Mouse (Mus musculus): ENCODE measurements around the gene Snx7. TPM values are rescaled to one million over a fixed set of nuclear protein-coding genes. Genes with fewer than 3 reads are reported as not detected.

Snx7 gene
- total RNA-seq (2021): 1 to 10 TPM; 1.8 to 2.7 TPM
- long read RNA-seq, experiment 1, partial matches to known transcripts: 1 of 2 reads
- long read RNA-seq, experiment 1, other reads (novel, unspliced or antisense): 0 of 2 reads
- long read RNA-seq, experiment 2, partial matches to known transcripts: 0 of 2 reads
- long read RNA-seq, experiment 2, other reads (novel, unspliced or antisense): 0 of 2 reads

DNA sequence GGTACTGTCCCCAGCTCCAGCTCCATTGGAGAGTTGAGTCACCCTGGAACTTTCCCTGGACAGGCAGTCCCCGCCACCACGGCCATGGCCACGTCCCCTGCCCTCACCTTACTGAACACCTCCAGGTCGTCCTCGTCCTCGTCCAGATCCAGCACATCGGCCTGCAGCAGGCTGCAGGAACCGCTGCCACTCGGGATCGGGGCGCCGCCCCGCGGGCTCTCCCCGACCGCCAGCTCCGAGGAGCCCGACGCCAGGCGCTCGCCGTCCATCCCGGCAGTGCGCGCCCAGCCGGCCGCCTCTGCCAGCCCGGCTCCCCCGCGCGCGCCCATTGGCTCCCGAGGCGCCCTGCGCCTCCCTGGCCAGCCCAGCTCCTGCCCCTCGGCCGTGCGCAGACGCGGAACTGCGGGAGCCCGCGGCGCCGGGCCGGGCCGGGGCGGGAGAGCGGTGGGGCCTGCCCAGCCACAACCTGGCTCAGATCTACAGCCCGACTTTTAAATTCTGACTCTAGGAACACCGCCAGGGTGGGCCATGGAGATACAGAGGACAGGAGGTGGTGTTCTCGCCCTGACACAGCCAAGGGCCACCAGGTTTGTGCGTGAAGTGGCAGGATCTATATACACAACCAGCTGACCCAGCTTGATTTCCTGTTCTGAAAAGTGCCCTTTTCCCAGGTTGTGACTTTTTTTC is at the start of gene Snx7:
TSS of gene Snx7 (minus strand) at position 300 of the 687 bp plus-strand sequence.
- DNase-seq (ENCODE audit: low spot score): peak; percentile 83

DNA sequence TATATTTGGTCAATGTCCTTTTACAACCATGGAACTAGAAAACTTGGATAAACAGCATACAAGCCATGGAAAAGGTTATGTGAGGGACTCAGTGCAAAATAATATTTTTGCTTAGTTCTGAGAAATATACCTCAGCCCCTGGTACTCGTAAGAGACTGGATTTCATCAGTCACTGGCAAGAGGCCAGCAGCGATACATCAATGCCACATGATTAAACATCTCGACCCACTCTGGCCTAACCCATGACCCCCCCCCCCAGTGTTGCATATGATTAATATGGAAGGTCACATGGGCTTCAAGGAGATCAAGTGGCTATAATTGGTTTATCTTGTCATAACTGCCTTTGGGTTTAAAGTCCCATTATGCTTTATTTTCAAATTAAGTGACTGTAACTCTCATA is 46.7 kb upstream of the Snx7 start:
- DNase-seq (ENCODE audit: low spot score): no peak

DNA sequence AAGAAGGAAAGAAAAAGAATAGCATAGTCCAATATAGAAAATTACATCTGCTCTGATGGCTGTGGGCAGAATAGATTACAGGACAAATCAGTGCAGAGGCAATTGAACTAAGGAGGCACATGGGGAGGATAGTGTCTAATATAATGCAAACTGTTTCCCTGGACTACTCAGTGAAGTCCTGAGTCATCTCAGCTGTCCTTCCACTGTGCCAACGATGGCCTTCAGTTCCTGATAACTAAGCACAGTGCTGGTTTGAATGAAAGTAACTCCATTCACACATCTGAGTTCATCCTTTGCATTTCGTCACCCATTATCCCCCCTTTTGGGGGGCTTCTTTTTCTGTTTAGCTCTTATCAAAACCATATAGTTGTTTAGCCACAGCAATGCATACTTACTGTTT is 25.0 kb upstream of the Snx7 start:
- no peak for DNase-seq (ENCODE audit: low spot score)

DNA sequence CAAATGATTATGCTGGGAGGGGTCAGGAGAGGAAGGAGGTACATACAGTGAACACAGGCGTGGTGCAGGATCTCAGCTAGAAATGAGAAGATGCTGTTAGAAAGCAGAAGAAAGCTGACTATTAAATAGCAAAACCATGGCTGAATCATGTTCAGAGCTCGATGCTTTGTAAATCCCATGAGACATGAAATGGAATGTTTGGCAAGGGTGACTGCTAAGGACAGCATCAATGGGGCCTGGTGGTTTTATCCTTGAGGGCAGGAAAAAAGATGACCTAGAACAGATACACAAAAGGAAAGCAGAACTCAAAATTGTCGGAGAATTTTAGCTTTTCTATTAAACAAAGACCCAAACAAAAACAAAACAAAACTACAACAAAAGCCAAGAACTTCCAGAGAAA is 6.7 kb upstream of the Snx7 start:
- peak; percentile 3 for DNase-seq (ENCODE audit: low spot score)

DNA sequence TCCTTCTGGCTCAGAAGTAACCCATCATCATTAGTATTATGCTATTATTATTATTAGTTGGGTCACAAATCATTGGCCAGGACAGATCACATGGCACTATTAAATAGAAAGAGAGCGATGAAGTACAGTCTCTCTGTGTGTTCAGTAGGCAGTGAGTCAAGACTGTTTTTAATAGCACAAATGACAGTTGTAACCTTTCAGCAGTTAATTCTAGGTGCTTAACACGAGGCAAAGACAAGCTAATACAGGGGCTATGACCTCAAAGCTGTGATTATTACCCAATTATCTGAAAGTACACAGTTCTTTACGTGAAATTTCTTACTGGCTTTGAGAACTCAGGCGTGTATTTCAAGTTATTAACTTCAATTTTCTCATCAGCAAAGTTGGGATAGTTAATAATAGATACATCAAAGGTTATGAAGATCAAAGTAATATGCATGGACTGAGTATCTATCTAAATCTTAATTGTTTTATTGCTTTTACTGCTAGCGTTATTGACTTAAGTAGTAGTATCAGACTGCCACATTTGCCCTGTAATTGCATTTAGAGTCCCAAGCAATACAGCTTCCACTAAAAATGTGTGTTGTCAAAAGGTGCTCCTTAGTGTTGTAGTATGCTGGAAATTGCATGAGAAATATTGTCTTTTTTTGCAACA is 4.6 kb upstream of the Snx7 start:
- no peak for DNase-seq (ENCODE audit: low spot score)

DNA sequence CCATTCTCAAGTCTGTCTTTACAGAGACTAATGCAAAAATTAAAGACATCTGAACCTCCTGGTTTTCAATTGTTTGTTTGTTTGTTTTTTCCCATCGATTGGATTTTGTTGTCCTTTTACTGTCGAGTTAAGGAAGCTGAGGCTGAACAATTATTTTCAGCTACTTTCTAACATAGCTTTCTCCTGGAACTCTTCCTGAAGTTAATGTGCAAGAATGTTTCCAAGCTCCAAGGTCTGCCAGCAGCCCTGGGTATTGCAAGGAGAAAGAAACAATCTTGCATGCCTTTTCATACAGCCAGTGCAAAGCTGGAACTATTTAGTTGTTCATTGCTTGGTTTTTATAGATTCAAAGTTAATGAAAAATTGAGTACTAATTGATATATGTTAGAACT is 584 bp upstream of the Snx7 start:
- no peak for DNase-seq (ENCODE audit: low spot score)

DNA sequence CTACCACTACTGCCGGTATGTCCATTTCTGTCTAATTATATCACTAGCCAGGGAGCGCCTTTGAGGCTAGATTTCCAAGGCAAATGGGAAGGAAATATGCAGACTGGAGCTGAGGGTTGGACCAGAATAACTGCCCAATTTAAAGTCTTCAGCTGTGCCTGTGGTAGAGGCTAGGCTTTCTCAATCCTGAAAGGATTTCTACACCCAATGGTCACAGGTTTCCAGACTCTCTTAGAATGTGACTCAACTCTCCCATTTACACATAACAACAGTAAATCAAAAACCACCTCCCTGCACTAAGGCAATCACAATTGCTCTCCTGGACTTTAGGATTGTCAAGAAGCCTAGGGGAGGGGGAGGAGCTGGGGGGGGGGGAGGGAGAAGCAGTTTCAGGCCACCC is 645 bp downstream of the Snx7 start:
- no peak for DNase-seq (ENCODE audit: low spot score)

DNA sequence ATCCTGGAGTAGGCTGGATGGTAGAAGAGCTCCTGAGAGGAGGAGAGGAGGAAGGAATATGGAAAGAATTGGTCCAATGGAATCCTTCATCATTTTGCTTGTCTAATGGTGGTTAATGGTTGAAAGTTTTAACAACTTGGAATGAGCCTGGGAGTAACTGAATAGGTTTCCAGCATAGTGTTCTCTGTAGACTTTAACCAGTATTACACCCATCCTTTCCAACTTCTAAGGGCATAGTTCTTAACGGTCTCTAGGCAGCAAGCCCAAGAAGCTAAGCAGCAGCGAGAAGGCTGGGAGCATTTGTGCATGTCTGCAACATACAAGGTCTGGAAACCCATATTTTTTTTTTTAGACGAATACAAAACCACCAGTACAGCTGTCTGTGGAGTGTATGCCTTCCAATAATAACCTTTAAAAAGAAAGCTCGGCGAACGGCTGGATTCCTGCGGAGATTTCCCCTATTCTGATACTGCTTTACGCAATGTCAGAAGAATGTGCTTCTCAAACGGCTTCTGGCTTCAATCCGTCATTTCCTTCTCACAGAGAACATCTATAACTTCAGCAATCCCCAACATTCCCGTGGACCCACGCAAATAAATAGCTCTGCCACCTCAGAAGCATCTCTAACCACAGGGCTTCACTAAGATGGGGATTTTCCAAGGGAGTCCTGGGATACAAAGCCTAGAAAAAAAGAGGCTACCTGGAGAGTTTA is 1.9 kb downstream of the Snx7 start:
- no peak for DNase-seq (ENCODE audit: low spot score)

DNA sequence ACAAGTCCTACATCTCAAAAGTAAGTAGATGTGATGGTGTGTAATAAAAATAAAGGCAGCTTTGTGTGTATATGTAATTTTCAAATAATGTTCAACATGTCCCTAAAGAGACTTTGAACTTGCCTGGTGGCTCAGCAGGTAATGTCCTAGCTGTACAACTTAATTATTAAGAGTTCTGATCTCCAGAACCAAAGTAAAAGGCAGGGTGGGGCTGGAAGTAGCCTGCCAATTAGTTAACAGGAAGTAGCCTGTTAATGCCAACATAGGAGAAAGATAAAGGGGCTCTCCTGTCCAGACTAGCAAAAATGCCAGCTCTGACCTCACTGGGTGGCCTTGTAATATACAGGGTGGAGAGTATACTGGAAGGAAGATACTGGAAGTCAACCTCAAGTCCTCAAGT is 3.1 kb downstream of the Snx7 start:
- DNase-seq (ENCODE audit: low spot score): no peak

DNA sequence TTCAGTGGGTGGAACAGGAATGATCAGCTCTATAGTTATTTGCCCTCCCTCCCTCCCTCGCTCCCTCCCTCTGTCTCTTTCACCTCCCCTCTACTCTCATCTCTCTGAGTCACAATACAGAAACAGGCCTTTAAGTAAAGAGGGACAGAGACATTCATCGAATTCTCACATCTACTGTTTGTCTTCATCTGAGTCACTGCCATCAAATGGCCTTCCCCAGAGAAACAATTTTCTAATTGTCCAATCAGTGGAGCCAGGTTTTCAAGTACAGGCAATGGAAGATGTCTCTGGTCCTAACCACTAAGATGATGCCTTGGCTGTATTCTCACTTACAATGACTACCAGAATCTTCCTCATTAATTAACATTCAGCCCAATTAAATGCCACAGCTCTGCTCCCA is 5.8 kb downstream of the Snx7 start:
- no peak for DNase-seq (ENCODE audit: low spot score)

DNA sequence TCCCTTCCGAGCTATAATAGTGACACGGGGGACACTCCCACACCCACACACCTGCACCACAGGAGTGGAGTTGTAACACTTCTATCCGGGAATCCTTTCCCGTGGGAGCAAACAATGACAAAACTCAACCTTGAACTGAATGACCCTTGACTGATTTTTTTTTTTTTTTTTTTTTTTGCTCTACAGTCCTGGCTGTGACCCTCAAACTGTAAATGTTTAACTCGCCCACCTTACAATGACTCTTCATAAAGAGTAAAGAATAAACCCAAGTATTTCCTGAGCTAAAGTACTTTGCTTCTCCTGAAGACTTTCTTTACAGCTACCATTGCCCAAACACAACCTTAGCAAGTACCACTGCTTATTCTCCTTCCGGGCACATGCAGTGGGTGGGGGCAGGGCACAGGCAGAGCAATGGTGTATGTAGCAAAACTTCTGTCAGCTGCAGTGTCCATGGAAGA is 6.7 kb downstream of the Snx7 start:
- no peak for DNase-seq (ENCODE audit: low spot score)

DNA sequence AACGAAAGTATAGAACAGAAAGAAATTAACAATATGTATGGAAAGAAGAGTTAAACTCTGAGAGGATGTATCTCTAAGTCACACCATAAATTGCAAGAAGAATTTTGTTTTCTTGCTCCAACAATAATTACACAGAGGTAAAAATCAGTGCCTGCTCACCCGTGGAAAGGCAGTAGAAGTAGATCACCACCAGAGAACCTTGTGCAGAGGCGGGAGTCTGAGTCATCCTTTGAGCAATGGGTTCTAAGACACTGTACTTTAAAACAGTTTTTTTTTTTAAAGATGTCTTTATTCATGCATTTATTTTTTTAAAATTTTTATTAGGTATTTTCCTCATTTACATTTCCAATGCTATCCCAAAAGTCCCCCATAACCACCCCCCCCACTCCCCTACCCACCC is 9.7 kb downstream of the Snx7 start:
- no peak for DNase-seq (ENCODE audit: low spot score)

DNA sequence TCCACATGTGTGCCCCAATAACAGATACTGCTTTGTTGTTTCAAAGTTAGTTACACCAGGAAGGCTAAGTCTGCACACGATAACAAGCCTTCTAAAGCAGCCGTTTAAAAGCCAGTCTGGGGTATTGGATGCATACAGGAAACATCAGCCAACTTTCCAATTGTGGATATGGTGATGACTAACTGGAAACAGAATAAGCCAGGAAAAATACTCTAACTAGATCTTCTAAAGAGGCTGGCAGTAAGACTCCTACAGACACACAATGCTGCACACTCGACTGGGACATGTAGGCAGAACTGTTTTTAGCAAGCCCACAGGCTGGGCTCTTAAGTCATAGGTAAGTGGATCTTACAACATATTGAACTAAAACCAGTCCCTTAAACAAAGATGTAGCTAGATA is 15.0 kb downstream of the Snx7 start:
- no peak for DNase-seq (ENCODE audit: low spot score)

DNA sequence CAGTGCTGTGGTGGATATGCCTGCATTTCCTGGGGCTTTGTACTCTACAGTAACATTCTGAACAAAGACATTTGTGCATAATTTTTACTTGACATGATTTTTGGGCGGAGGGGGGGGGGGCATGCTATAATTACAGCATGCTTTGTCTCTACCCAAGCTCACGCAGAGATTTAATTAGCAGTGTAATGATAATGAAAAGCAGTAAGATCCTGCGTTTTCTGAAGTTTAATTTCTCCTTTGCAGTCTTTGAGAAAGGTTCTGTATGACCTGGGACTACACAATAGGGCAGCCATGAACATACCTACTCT is 16.7 kb downstream of the Snx7 start:
- DNase-seq (ENCODE audit: low spot score): no peak

DNA sequence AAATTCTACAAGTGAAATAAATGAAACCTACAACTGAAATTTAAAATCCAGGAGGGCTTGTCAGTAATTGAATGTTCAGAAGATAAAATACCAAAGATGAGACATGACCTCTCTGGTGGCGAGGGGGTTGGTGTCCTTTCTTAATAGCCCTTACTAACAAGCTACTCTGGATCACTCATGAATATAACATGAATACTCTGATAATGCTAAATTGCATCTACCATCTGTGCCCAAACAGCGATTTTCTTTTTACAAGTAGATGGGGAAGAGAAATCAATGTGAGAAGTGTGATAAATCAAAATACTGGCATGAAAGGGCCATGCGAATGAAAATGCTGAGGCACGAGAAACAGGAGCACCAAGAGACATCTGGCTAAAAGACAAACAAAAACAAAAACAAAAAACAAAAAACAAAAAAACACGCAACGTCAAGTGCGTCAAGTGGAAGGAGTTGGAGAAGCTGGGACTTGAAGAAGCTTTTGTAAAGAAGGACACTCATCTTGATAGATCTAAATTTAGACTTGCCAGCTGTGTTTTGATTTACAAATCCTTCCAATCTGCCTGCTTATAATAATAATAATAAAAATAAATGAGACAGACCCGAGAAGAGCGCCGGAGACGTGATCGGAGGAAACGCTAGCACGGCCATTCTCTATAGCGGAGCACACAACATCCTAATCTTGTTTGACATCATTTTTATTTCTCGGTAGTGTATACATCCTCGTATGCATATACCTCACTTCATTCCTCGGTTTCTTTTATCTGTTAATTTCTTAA is 17.3 kb downstream of the Snx7 start:
- no peak for DNase-seq (ENCODE audit: low spot score)

DNA sequence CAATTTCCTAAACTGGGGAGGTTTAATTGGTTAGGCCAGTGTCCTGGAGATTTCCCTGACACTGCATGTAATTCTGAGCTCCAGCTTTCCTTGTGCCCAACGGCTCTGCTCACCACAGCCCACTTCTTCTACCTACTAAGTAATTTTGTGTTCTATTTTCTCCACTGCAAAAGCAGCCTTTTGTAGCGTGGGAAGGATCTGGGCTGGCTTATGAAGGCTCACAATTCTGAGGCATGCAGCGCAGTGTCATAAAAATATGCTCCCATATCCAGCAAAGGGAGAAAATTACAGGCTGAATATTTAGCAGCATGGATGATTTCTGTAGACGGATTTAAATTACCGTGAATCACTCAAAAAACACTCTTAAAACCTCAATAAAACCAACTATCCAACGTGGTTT is 19.9 kb downstream of the Snx7 start:
- no peak for DNase-seq (ENCODE audit: low spot score)

DNA sequence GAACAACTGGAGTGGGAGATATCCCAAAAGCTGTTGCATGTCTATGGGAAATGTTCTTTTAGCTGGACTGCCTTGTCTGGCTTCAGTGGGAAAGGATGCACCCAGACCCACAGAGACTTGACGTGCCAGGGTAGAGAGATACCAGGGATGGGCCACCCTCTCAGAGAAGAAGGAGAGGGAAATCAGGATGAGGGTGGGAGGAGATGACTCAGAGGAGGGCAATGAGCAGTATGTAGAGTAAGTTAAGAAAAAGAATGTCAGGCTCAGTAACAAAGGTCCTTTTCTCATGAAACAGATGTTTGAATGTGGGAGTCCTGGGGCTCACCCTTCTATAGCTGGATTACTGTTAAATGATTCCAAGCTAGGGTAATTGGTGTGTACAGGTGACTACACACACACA is 26.1 kb downstream of the Snx7 start:
- DNase-seq (ENCODE audit: low spot score): no peak

DNA sequence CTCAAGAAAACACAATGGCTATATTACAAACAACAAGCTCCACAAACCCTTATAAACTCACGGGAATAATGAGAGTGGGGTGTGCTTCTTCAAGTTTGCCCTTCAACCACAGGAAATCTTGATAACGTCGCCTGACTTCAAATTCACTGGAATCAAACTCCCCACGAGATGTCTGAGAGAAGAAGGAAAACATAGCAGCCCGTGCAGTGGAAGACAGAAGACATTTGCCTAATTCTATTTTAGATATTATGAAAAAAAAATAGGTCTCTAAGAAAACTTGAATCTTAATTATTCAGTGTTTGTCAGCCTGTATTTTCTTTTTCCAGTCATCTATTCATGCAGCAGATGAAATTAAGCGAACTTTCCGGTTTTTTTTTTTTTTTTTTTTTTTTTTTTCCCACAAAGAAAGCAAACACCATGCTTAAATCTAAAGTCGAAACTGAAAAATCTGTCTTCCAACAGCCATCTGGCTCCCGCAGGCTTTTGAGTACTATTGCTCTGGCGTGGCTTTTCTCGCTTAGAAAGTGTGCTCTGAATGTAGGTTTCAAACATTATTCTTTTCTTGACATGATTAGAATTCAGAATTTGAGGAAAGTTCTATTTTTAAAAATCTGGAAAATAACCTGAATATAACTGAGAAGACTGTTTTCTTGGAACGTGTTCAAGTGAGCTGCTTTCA is 28.7 kb downstream of the Snx7 start:
- DNase-seq (ENCODE audit: low spot score): no peak

DNA sequence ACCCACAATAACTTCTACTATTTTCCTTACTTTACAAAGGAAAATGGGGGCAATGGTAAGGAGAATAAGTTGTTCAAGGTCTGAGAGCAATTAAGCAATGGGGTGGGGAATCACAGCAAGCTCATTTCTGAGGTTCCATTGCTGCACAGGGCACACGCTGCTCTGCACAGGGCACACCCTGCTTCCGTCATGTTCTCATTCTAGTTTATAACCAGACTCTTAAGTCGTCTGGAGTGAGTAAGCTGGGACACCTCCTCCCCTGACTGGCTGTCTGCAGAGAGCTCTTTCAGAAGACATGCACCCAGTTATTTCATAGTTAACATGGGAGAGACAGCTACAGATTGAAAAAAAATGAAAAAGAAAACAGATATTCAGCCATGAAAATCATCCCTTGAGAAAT is 30.7 kb downstream of the Snx7 start:
- no peak for DNase-seq (ENCODE audit: low spot score)

DNA sequence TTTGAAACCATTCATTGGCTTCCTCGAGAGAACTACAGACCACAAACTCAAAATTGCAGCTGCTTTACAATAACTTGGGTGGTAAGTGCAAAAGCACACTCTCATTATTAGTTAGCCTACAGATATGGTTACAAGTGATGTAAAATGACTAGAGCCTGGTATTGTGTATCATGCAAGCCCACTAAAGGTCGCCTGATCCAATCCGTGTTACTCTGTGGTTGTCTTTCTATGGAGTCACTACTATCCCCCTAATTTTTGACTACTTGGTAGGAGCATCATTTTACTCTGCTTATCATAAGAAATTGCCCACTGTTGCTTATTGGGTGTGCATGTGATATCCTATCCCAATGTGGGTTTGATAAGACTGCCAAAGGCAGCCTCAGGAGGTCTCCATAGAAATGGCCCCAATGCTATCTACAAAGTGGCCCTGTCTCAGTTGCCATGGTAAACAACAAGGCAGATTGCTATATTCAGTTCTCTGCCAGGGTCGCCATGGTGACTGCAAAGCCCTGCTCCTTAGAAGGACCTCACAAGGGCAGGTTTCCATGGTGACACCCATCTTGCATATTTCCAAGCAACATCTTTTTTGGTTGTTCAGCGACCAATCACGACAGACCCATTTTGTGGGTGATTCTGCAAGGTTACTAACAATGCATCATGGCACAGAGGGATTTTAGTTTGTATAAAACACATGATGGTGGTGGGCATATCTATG is 42.1 kb downstream of the Snx7 start:
- no peak for DNase-seq (ENCODE audit: low spot score)

DNA sequence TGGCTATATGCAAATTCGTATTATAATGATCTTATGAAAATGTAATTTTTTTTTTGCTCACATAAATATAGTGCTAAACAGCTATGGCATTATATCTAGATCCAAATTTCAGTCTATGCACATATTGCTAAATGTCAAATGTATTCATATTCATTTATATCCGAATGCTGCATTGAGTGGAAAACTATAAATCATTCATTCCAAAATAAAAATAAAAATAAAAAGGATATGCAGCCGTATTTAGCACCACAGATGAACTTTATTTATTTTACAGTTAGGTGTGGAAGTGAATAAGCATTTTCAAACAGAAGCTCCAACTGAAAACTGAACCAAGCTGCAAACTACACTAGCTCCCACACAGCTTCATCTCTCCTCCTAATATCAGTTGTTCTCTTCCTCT is 45.5 kb downstream of the Snx7 start:
- no peak for DNase-seq (ENCODE audit: low spot score)
